Mouse (Mus musculus) heart, embryonic 14.5 days (tissue): Measurements from ENCODE around the gene Hmg20a. TPM values are rescaled to one million over a fixed set of nuclear protein-coding genes. Genes with fewer than 3 reads are reported as not detected.
"Not testable (repeated sequence)": the region's sequence is repeated elsewhere in the genome, so short reads cannot be mapped to it uniquely, and the experiment has no call there.

Source experiments
- ATAC-seq: fragments of 200-750 bp; cut with Nextera tagmentation; 2 replicates; pipeline ENCODE4 v1.8.0; 2017; ENCODE audit warnings: low read depth, moderate TSS enrichment; ENCODE audit not compliant: insufficient number of reproducible peaks, insufficient read depth, low FRiP score
- H3K27ac ChIP-seq, 2 experiments: fragments of 200-500 bp in 1 of 2; fragments of 300-500 bp in 1 of 2; sonication (generic) in 1 of 2; replicated peaks in 1 of 2; 2 replicates each; pipeline ENCODE4 v1.5.1; 2012 to 2014; ENCODE audit warnings: low read depth in 2 of 2, low read length in 2 of 2, control low read depth in 1 of 2, mild to moderate bottlenecking in 1 of 2, mixed read lengths in 1 of 2; ENCODE audit not compliant: control insufficient read depth in 1 of 2, insufficient read depth in 1 of 2
- H3K27me3 ChIP-seq: fragments of 300-500 bp; sonication (generic); 2 replicates; pipeline ENCODE4 v1.6.1; 2014; ENCODE audit warnings: mild to moderate bottlenecking, low read length, control low read depth; ENCODE audit not compliant: control insufficient read depth, insufficient read depth
- H3K36me3 ChIP-seq: fragments of 300-500 bp; sonication (generic); 2 replicates; pipeline ENCODE4 v1.6.1; 2014; ENCODE audit warnings: mild to moderate bottlenecking, control low read depth, low read length, mixed read lengths; ENCODE audit not compliant: control insufficient read depth, insufficient read depth
- H3K4me1 ChIP-seq, 2 experiments: fragments of 200-500 bp in 1 of 2; fragments of 300-500 bp in 1 of 2; sonication (generic) in 1 of 2; 2 replicates each; pipeline ENCODE4 v1.6.1; 2012 to 2014; ENCODE audit warnings: low read length in 2 of 2, control low read depth in 1 of 2, mixed read lengths in 1 of 2; ENCODE audit not compliant: control insufficient read depth in 2 of 2, insufficient read depth in 2 of 2
- H3K4me2 ChIP-seq: fragments of 300-500 bp; sonication (generic); 2 replicates; pipeline ENCODE4 v1.6.1; 2014; ENCODE audit warnings: mild to moderate bottlenecking, low read length
- H3K4me3 ChIP-seq, 2 experiments: fragments of 200-500 bp in 1 of 2; fragments of 300-500 bp in 1 of 2; sonication (generic) in 1 of 2; 2 replicates each; pipeline ENCODE4 v1.5.1; 2012 to 2014; ENCODE audit warnings: low read length in 2 of 2, mild to moderate bottlenecking in 2 of 2, control low read depth in 1 of 2, low read depth in 1 of 2, moderate library complexity in 1 of 2; ENCODE audit not compliant: control insufficient read depth in 1 of 2, insufficient read depth in 1 of 2
- H3K9ac ChIP-seq: fragments of 300-500 bp; sonication (generic); 2 replicates; pipeline ENCODE4 v1.6.1; 2014; ENCODE audit warnings: mild to moderate bottlenecking, low read length
- H3K9me3 ChIP-seq: fragments of 300-500 bp; sonication (generic); 2 replicates; pipeline ENCODE4 v1.6.1; 2016; ENCODE audit warnings: low read length, control low read depth; ENCODE audit not compliant: control insufficient read depth
- WGBS: fragments of 180-500 bp; shearing (Covaris S2); extraction: QIAGEN DNeasy Blood & Tissue Kit; methylation state at CpG from one replicate; pipeline ENCODE4 v1.1.7; 2014; 5-methylcytosine and 5-hydroxymethylcytosine counted together
- polyA plus RNA-seq: library from polyadenylated mRNA; unstranded; fragments of >200 nt; fragmentation: Nextera tagmentation; extraction: Ambion mirVana; gene quantifications from 2 replicates; pipeline ENCODE4 v1.2.1, GENCODE M21; 2014

The Hmg20a gene
- polyA plus RNA-seq, 1 experiment from 2014 or later = 58.5 TPM

DNA sequence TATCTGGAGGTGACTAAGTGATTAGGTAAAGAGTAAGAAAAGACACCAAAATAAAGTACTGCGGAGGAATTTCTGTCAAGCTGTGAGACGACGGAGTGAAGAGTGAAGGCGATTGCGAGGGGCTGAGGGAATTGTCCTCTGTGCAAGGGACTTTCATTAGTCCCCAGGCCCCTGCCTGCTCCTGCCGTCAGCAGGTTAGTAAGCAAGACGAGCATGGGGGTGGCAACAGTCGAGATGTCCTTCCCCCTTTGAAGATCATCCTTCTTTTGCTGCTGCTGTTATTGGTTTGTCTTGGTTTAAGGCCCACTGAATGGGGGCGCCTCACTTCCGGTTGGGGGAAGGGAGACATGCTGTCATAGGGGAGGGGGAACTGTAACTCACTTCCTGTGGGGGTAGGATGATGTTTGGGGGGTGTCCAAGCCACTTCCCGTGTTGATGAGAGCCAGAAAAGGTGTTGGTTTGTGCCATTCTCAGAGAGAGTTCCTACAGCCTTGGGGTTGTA lies 380 bp downstream of the Hmg20a start:
- H3K27me3 ChIP-seq = no peaks in the 10 kb centered on the region
- H3K36me3 ChIP-seq = no peaks in the 10 kb centered on the region
- H3K9ac ChIP-seq = peak overlapping the region; percentile 72
- H3K4me1 ChIP-seq = peaks cover 3 to 43% of the 10 kb centered on the region in 2 experiments
- peak overlapping the region; percentile 86 for H3K4me2 ChIP-seq
- peak overlapping the region; percentile 72 to 97 for H3K4me3 ChIP-seq
- WGBS = under 1% methylated on average over 11 of the region's 11 CpGs
- H3K9me3 ChIP-seq = no peaks in the 10 kb centered on the region
- no peak; the same call in 1 of the 2 replicates for ATAC-seq
- peak overlapping the region; percentile 91 to 98 for H3K27ac ChIP-seq

DNA sequence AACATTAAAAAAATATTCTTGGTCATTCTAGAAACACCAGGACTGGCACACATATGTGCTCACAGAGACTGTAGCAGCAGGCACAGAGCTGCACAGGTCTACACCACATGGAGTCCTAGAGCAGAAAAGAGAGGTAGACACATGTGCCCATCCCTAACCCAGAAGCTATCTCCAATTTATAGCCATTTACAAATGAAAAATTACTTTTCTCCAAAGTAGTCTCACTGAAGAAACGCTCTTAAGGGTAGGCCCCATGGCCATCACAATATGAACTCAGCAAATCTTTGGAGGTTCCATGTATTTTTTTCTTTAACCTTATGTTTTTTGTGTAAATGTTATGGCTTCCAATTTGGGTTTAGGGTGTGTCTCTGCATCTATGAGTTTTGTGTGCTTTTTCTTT lies 1.8 kb downstream of the Hmg20a start:
- no peak for ATAC-seq
- no peak overlapping the region for H3K4me3 ChIP-seq
- no peak overlapping the region for H3K9ac ChIP-seq
- no peak overlapping the region for H3K27ac ChIP-seq
- peaks cover 3 to 44% of the 10 kb centered on the region in 2 experiments for H3K4me1 ChIP-seq
- 91% methylated on average over 1 of the region's 1 CpGs for WGBS
- H3K4me2 ChIP-seq = peak overlapping the region; percentile 86
- no peaks in the 10 kb centered on the region for H3K27me3 ChIP-seq
- H3K36me3 ChIP-seq = no peaks in the 10 kb centered on the region
- no peaks in the 10 kb centered on the region for H3K9me3 ChIP-seq

DNA sequence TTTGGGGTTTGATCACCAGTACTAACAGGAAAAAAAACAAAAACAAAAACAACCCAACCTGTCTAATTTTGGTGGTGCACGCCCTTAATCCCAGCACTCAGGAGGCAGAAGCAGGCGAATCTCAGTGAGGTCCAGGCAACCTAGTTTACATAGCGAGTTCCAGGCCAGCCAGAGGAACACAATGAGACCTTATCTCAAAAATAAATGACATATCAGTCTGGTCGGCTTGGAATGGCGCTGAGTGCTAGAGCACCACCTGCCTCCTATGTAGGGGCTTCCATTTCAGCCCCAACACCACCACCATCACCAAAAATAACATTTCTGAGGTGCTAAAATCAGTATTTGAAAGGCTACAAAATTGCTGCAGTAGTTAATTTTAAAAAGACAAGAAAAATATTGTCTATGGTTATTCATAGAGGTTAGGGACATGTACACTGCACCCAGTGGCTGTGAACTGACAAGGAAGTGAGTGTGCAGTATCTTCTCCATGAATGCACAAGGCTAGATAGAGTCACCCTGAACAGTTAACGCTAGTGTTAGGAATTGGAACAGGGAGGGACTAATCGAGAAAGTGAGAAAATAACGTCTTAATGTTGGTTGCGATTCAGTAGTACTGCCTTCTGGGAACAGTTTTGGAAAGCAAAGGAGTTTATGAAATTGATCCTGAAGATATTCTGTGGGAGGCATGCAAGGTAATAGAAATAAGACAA lies 2.6 kb downstream of the Hmg20a start:
- no peak overlapping the region for H3K4me3 ChIP-seq
- 55% methylated on average over 9 of the region's 9 CpGs for WGBS
- H3K9me3 ChIP-seq = no peaks in the 10 kb centered on the region
- H3K27me3 ChIP-seq = no peaks in the 10 kb centered on the region
- no peak overlapping the region for H3K27ac ChIP-seq
- ATAC-seq = no peak
- H3K4me2 ChIP-seq = no peak overlapping the region
- H3K9ac ChIP-seq = no peak overlapping the region
- peaks cover 3 to 36% of the 10 kb centered on the region in 2 experiments for H3K4me1 ChIP-seq
- no peaks in the 10 kb centered on the region for H3K36me3 ChIP-seq

DNA sequence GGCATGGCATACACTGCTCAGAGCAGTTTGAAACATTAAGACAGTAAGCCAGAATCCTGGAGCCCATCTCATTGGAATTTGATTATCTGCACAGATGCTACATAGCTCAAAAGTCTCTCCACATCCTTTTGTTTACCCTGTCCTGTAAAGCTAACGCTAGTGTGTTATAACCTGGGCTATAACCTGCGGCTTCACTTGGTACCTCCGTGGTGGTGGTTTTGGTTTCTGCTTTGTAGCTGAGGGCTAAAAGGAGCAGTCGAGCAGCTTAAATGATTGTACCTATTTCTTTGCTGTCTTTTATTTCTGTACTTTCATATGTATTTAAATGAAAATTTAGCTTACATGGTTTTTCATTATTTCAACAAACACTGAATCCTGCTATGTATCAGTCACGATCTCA lies 3.6 kb downstream of the Hmg20a start:
- H3K9me3 ChIP-seq = no peaks in the 10 kb centered on the region
- 85% methylated on average over 5 of the region's 5 CpGs for WGBS
- no peak for ATAC-seq
- peaks cover 3 to 31% of the 10 kb centered on the region in 2 experiments for H3K4me1 ChIP-seq
- H3K36me3 ChIP-seq = no peaks in the 10 kb centered on the region
- no peak overlapping the region for H3K27ac ChIP-seq
- no peaks in the 10 kb centered on the region for H3K27me3 ChIP-seq
- no peak overlapping the region for H3K9ac ChIP-seq
- no peak overlapping the region for H3K4me3 ChIP-seq
- no peak overlapping the region for H3K4me2 ChIP-seq

DNA sequence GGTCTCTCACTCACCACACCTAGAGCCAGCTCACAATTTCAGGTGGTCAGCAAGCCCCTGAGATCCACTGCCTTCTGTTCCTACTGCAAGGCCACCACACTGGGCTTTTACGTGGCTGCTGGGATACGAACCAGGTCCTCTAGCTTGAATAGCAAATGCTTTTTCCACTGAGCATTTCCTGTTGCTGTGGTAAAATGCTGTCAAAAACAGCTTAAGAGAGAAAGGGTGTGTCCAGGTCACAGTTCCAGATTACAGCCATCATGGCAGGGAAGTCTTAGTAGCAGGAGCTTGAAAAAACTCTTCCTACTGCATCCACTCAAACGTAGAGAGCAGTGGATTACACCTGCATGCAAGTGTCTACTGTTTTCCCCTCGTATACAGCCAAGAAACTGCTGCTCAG lies 6.5 kb downstream of the Hmg20a start:
- peaks cover 3 to 31% of the 10 kb centered on the region in 2 experiments for H3K4me1 ChIP-seq
- no peaks in the 10 kb centered on the region for H3K27me3 ChIP-seq
- no peak overlapping the region for H3K9ac ChIP-seq
- ATAC-seq = no peak
- no peak overlapping the region for H3K4me3 ChIP-seq
- no peaks in the 10 kb centered on the region for H3K36me3 ChIP-seq
- WGBS = 79% methylated on average over 4 of the region's 4 CpGs
- H3K9me3 ChIP-seq = no peaks in the 10 kb centered on the region
- no peak overlapping the region for H3K4me2 ChIP-seq
- no peak overlapping the region for H3K27ac ChIP-seq

DNA sequence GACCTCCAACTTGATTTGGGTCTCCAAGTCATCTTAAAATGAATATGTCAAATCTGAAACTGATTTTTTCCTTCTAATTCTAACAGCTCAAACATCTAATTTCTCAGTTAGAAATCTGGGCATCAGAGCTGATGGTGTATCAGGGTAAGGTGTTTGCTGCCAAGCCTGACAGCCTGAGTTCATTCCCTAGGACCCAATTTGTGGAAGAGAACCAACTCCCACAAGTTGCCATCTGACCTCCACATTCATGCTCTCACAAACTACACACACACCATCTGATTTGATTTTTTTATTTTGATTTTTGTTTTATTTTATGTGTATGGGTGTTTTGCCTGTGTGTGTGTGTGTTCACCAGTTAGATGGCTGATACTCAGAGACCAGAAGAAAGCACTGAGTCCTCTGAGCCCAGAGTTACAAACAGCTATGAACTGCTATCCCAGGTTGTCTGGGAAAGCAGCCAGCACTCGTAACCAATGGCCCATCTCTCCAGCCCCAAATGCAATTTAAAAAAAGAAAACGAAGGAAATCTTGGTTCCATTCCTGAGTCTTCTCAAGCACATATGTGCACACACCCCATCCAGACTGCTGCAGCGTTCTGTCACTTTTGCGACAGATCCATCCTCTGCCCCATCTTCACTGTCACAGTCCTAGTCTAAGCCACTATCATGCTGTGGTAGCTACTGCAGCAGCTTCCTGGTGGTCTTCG lies 17.6 kb downstream of the Hmg20a start:
- Histone ChIP-seq H3K4me2 (no peak overlapping the region), H3K27me3 (no peaks in the 10 kb centered on the region), H3K4me1 (peaks cover 0 to 9% of the 10 kb centered on the region in 2 experiments; a peak in 1 of 4 replicates), H3K36me3 (no peaks in the 10 kb centered on the region), H3K4me3 (no peak overlapping the region), H3K9me3 (no peaks in the 10 kb centered on the region), H3K9ac (no peak overlapping the region), H3K27ac (no peak overlapping the region)
- WGBS = 80% methylated on average over 5 of the region's 5 CpGs
- no peak for ATAC-seq

DNA sequence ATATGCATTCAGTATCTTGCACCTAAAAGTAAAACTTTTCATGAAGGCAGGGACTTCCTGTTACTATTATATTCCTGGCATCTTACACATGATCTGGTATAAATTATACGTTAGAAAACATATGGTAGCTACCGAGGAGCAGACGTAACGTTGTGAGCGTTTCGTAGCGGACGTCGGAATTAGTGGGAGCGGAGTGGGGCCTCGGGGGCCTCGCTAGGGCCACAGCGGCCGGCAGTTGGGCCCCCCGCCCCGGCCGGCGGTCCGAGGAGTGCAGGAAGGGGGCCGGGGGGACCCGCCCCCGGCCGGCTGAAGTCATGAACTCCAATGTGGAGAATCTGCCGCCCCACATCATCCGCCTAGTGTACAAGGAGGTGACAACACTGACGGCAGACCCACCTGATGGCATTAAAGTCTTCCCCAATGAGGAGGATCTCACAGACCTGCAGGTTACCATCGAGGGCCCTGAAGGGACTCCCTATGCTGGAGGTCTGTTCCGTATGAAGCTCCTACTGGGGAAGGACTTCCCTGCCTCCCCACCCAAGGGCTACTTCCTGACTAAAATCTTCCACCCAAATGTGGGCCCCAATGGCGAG lies 19.0 kb downstream of the Hmg20a start:
- H3K9me3 ChIP-seq, ATAC-seq, H3K4me2 ChIP-seq, H3K4me3 ChIP-seq, H3K27me3 ChIP-seq, H3K36me3 ChIP-seq, H3K4me1 ChIP-seq, H3K27ac ChIP-seq, H3K9ac ChIP-seq: not testable (repeated sequence)
- WGBS = 88% methylated on average over 19 of the region's 29 CpGs
